Mouse (Mus musculus): ENCODE measurements at regions not wholly inside any gene's neighbourhood (a gene's known extent, or its start where the extent isn't known, plus 50 kb on each side); places are given as distances from the start of the nearest gene placed in this dataset.
A peak's percentile ranks its signal among the peaks of the same experiment; 100 is the strongest.

- DNase-seq (ENCODE audit: low spot score), result no peak
Measured at GRCm38 (mm10) chr10:92333869-92334268, 388.4 kb downstream of the Nedd1 start.

GRCm38 (mm10) chr10:92333042-92333774 is 389.0 kb downstream of the Nedd1 start:
- no peak for DNase-seq (ENCODE audit: low spot score)

- no peak for DNase-seq (ENCODE audit: low spot score)
Measured at GRCm38 (mm10) chr10:92330150-92330549, 392.1 kb downstream of the Nedd1 start.

- DNase-seq (ENCODE audit: low spot score), result no peak
Measured at GRCm38 (mm10) chr10:92329661-92330060, 392.6 kb downstream of the Nedd1 start.

- no peak for DNase-seq (ENCODE audit: low spot score)
Measured at GRCm38 (mm10) chr10:92325284-92325989, 396.8 kb downstream of the Nedd1 start.

GRCm38 (mm10) chr10:92314606-92315005 is 407.6 kb downstream of the Nedd1 start:
- DNase-seq (ENCODE audit: low spot score), result no peak

GRCm38 (mm10) chr10:92312278-92312677 is 409.9 kb downstream of the Nedd1 start:
- DNase-seq (ENCODE audit: low spot score), result no peak

- no peak for DNase-seq (ENCODE audit: low spot score)
Measured at GRCm38 (mm10) chr10:92308643-92309042, 413.6 kb downstream of the Nedd1 start.

GRCm38 (mm10) chr10:92307861-92308260 is 414.4 kb downstream of the Nedd1 start:
- DNase-seq (ENCODE audit: low spot score), result peak; percentile 77

- no peak for DNase-seq (ENCODE audit: low spot score)
Measured at GRCm38 (mm10) chr10:92298693-92299092, 423.5 kb downstream of the Nedd1 start.

GRCm38 (mm10) chr10:92296837-92297236 is 425.4 kb downstream of the Nedd1 start:
- DNase-seq (ENCODE audit: low spot score), result no peak

- DNase-seq (ENCODE audit: low spot score), result no peak
Measured at GRCm38 (mm10) chr10:92296303-92296702, 425.9 kb downstream of the Nedd1 start.

GRCm38 (mm10) chr10:92293261-92293660 is 429.0 kb downstream of the Nedd1 start:
- DNase-seq (ENCODE audit: low spot score), result no peak

- no peak for DNase-seq (ENCODE audit: low spot score)
Measured at GRCm38 (mm10) chr10:92289230-92289629, 433.0 kb downstream of the Nedd1 start.

- no peak for DNase-seq (ENCODE audit: low spot score)
Measured at GRCm38 (mm10) chr10:92284231-92284630, 438.0 kb downstream of the Nedd1 start.

GRCm38 (mm10) chr10:92277981-92278380 is 444.2 kb downstream of the Nedd1 start:
- no peak for DNase-seq (ENCODE audit: low spot score)

- no peak for DNase-seq (ENCODE audit: low spot score)
Measured at GRCm38 (mm10) chr10:92257815-92258214, 464.4 kb downstream of the Nedd1 start.

- DNase-seq (ENCODE audit: low spot score), result no peak
Measured at GRCm38 (mm10) chr10:92248648-92249047, 473.6 kb downstream of the Nedd1 start.

GRCm38 (mm10) chr10:92247449-92247805 is 474.8 kb downstream of the Nedd1 start:
- no peak for DNase-seq (ENCODE audit: low spot score)

GRCm38 (mm10) chr10:92246785-92247448 is 475.3 kb downstream of the Nedd1 start:
- no peak for DNase-seq (ENCODE audit: low spot score)

- no peak for DNase-seq (ENCODE audit: low spot score)
Measured at GRCm38 (mm10) chr10:92242714-92243440, 479.3 kb downstream of the Nedd1 start.

- no peak for DNase-seq (ENCODE audit: low spot score)
Measured at GRCm38 (mm10) chr10:92237881-92238280, 484.3 kb downstream of the Nedd1 start.
